Mouse (Mus musculus) heart, embryonic 16.5 days (tissue): ENCODE measurements around the gene Cnpy4. TPM values are rescaled to one million over a fixed set of nuclear protein-coding genes. Genes with fewer than 3 reads are reported as not detected.

Source experiments
- microRNA counts: library from miRNA; unstranded; fragments of <30 nt; microRNA quantifications from one replicate; lab custom pipeline; 2016
- microRNA-seq: library from miRNA; unstranded; fragments of <30 nt; microRNA quantifications from one replicate; pipeline ENCODE4, GENCODE M21; 2017
- polyA plus RNA-seq: library from polyadenylated mRNA; unstranded; fragments of >200 nt; fragmentation: Nextera tagmentation; extraction: Ambion mirVana; gene quantifications from 2 replicates; pipeline ENCODE4 v1.2.1, GENCODE M21; 2015

The Cnpy4 gene
- polyA plus RNA-seq, 1 experiment from 2014 or later: 22.3 TPM

MicroRNA genes within 50 kb of the gene (microRNA counts, 519-probe panel; counts per million panel counts)
- microRNA mmu-miR-106b (lab: Ali Mortazavi, UCI) (3,379 counts per million, percentile 87 among the panel's probes with 10 or more counts), microRNA mmu-miR-25 (lab: Ali Mortazavi, UCI) (4,019 counts per million, percentile 93 among the panel's probes with 10 or more counts), microRNA mmu-miR-93 (lab: Ali Mortazavi, UCI) (3,286 counts per million, percentile 86 among the panel's probes with 10 or more counts)

Small RNA genes lying within 50 kb of the gene (microRNA-seq; reads per million reads assigned to microRNA genes)
- 3,953 reads per million, percentile 91 among the genes with 10 or more reads in this experiment for gene Mir106b
- 379 reads per million, percentile 71 among the genes with 10 or more reads in this experiment for gene Mir25
- 5,976 reads per million, percentile 93 among the genes with 10 or more reads in this experiment for gene Mir93

Other genes starting within 250 kb of the Cnpy4 start
- gene Gjc3, start 224.4 kb upstream of the Cnpy4 start, polyA plus RNA-seq: 0.26 TPM in 1 of 2 replicates, not detected in the other
- 0.22 TPM in 1 of 2 replicates, not detected in the other for gene Azgp1, start 206.0 kb upstream of the Cnpy4 start, polyA plus RNA-seq
- gene Smok3a, start 166.2 kb upstream of the Cnpy4 start, polyA plus RNA-seq: not detected in 2 replicates
- gene Smok3b, start 166.1 kb upstream of the Cnpy4 start, polyA plus RNA-seq: not detected in 2 replicates
- not detected in 2 replicates for gene Smok3c, start 134.3 kb upstream of the Cnpy4 start, polyA plus RNA-seq
- 8.9 and 10.1 TPM in 2 replicates for gene Zkscan1, start 102.4 kb upstream of the Cnpy4 start, polyA plus RNA-seq
- gene Zscan21, start 70.6 kb upstream of the Cnpy4 start, polyA plus RNA-seq: 37.6 and 42.7 TPM in 2 replicates
- 11.5 and 12.0 TPM in 2 replicates for gene Zfp113, start 31.7 kb upstream of the Cnpy4 start, polyA plus RNA-seq
- gene Cops6, start 26.4 kb upstream of the Cnpy4 start, polyA plus RNA-seq: 280 and 293 TPM in 2 replicates
- 11.6 and 13.0 TPM in 2 replicates for gene Ap4m1, start 15.5 kb upstream of the Cnpy4 start, polyA plus RNA-seq
- 113 and 126 TPM in 2 replicates for gene Mcm7, start 15.1 kb upstream of the Cnpy4 start, polyA plus RNA-seq
- gene Taf6, start within 50 bp of the Cnpy4 start, polyA plus RNA-seq: 58.9 and 59.8 TPM in 2 replicates
- 6.1 and 6.3 TPM in 2 replicates for gene Mblac1, start 6.8 kb downstream of the Cnpy4 start, polyA plus RNA-seq
- gene Nxpe5, start 38.4 kb downstream of the Cnpy4 start, polyA plus RNA-seq: not detected in 2 replicates
- 71.9 and 79.3 TPM in 2 replicates for gene Lamtor4, start 68.0 kb downstream of the Cnpy4 start, polyA plus RNA-seq
- gene BC037034, start 76.5 kb downstream of the Cnpy4 start, polyA plus RNA-seq: 2.2 and 3.0 TPM in 2 replicates
- 0.45 and 0.65 TPM in 2 replicates for gene Gal3st4, start 85.4 kb downstream of the Cnpy4 start, polyA plus RNA-seq
- gene Gm43720, start 92.5 kb downstream of the Cnpy4 start, polyA plus RNA-seq: 0.09 and 0.10 TPM in 2 replicates
- 5.7 and 7.7 TPM in 2 replicates for gene Gpc2, start 92.5 kb downstream of the Cnpy4 start, polyA plus RNA-seq
- gene Stag3, start 92.8 kb downstream of the Cnpy4 start, polyA plus RNA-seq: 2.0 and 2.2 TPM in 2 replicates
- 0.14 and 0.17 TPM in 2 replicates for gene Pvrig, start 154.5 kb downstream of the Cnpy4 start, polyA plus RNA-seq